Mouse (Mus musculus) telencephalon, adult 2 months (tissue): ENCODE measurements around the gene Cnnm3.

Experiments used
- DNase-seq: peaks from one replicate; pipeline ENCODE4 v3.0.0-alpha.2; 2011; ENCODE audit warnings: low read depth, low spot score

Cnnm3 gene

GRCm38 (mm10) chr1:36556553-36557456 is 45.1 kb downstream of the Cnnm3 start:
- peak; percentile 70 for DNase-seq

DNA sequence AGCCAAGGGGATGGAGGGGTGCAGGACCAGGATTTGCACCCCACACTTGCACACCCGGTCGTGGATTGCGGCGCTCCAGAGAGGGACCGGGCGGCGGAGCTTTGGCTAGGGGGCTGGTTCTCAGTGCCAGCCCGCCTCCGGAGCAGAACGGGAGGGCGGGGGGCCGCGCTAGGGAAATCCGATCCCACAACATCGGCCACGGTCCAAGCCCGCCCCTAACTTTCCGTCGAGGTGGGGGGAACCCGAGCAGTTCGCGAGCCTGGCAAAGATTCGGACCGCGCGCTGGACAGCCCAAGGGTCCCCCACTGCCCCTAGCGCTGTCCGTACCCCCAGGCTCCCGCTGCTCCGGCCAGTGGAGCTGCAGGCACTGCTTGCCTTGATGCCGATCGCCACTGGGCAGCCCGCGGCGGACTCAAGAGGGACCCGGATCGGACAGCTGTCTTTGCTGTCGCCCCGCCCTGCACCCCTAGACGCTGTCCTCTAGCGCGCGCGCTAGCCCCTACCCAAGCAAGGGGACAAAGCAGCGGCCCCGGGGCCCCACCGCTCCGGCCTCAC is 45.9 kb downstream of the Cnnm3 start:
- DNase-seq, result no peak

DNA sequence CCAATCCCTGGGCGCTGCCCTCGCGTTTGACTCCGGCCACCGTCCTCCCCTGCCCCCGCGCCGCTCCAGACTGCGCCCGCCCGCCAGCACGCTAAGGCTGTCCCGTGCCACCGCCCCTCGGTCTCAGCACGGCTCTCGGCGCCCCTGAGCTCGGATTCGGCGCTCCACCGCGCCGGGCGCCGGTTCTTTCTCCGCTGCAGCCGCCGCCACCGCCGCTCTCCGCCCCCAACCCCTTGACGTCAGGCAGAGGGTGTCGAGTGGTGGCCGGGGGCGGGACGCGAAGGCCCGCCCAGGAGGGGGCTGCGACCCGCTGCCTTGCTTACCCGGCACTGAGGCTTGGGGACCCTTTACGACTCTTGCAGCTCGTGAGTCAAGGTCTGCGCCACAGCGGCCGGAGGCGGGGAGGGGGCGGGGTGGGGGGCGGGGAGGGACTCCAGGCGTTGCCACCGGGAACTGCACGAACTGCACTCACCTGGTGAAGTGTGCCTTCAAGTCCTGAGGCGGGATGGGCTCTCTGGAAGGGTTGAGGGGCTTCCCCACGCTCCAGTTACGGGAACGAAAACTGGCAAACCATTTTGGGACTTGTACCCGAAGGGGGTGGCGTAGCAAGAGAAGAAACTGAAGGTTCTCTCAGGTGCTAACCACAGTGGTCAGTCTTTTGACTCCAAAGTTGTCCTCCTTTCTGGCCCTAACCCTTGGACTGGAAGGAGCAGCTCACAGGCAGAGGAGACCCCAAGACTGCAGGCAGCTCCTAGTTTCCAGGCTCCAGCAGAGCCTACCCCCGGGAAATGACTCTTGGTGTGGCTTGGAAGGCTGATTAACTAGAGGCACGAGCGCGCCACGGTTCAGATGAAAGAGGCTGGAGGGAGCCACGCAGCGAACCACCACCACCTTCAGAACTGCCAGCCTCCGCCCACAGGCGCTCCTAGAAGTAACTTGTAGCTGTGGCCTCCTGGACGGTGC is 46.6 kb downstream of the Cnnm3 start, which contains the start of gene Sema4c:
TSS of gene Sema4c (minus strand) at position 319 of the 963 bp plus-strand sequence.
- DNase-seq, result no peak

- DNase-seq, result no peak
These were observed 47.6 kb downstream of the Cnnm3 start for GRCm38 (mm10) chr1:36559256-36559655.

DNA sequence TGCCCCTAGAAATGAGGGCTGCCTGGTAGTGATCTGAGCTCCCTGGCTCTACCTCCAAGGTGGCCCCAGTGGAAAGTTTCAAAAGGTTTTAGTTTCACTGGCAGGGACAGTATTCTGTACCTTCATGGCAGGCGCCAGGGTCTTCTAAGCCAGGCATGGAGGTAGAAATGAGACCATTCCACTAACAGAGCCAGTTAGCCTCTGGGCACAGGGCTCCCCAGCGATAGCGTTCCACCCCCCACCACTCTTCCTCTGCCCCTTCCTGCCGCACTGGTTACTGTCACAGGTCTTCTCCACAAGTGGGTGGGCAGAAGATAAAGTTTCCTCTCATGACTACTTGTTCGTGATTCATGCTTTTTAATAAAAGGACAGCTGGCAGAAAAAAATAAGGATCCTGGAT is 48.2 kb downstream of the Cnnm3 start:
- no peak for DNase-seq

GRCm38 (mm10) chr1:36560903-36561302 is 49.2 kb downstream of the Cnnm3 start:
- no peak for DNase-seq

- no peak for DNase-seq
These were observed 50.7 kb downstream of the Cnnm3 start for GRCm38 (mm10) chr1:36562388-36562787.

DNA sequence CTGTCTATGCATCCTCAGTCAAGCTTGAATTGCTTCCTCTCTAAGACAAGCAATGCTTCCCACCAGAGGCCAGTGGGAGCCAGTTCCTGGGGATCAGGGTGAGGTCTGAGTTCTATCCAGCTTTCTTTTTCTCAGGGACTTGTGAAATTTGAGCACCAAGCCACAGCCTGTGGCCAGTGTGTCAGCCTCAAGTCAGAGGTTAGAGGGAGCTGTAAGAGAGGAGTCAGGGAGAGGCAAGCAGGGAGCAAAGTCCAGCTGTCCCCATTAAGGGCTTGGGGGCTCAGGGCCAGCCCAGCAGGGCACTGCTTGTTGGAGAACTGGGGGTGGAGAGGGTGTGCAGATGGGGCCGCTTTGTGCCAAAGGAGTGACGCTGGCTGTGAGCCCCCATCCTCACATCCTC is 51.5 kb downstream of the Cnnm3 start:
- no peak for DNase-seq

DNA sequence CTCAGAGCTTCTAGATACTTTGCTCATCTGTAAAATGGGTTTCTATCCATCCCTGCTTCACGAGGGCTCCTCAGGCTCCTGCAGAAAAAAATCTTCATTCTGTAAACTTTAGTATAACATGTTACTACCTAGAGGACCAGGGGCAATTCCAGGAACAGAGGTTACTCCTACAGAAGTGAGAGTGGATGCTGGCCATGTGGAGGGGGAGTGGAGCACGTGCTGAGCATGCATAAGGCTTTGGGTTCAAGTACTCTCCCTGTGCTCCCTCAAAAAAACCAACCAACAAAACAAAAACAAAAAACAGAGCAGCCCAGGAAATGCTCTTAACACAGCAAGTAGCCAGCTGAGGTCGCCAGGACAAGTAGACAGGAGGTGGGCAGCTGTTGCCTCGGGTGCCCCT is 52.0 kb downstream of the Cnnm3 start:
- DNase-seq, result no peak

DNA sequence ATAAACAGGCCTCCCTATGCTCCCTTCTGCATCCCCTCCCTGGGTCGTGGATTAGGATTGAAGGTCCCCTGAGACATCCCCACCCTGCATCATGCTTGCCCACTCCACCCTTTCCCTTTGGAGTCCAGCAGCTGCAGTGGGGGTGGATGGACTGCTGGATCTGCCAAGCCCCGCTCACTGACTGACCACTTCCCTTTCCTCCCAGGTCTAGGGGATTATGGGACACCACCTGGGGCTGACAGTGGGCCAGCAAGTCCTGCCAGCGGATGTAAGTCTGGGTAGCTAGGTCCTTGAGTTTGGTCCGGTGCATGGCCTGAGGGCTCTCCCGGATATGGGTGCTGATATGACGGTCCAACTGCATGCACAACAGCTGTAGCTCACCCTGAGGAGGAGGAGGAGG is 52.4 kb downstream of the Cnnm3 start:
- no peak for DNase-seq

GRCm38 (mm10) chr1:36566425-36566824 is 54.8 kb downstream of the Cnnm3 start:
- no peak for DNase-seq

DNA sequence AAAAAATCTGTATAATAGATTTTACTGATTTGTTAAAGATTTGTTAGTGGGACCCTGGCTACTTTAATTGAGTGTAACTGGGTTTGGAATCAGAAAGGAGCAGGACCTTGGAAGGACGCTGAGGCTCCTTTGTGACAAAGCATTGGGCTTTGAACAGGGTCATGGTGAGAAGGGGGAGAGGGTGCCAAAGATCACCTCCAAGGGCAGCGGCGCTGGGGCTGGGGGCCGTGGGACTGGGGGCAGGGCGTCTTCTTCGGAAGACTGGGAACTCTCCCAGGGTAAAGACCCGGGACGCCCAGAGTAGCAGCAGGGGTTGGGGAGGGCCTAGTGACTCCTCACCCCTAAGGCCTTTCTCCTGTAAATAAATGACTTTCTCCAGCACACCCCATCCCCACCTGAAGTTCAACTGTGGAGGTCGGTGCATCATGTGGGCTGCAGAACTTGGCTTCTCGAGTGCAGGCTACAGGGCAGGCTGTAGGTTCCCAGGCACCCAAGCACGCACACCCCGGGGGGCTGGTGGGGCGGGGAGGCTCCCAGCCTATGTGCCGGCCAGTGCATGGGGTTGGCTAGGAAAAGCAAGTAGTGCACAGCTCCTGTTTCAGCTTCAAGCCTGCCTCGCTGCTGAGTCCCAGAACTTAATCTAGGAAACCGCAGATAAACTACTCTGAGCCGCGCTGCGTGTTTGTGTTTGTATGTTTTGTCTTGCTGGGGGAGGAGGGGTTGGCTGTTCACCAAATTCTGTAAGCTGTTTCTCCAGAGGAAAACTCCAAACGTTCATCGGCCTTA is 56.3 kb downstream of the Cnnm3 start:
- DNase-seq, result no peak

DNA sequence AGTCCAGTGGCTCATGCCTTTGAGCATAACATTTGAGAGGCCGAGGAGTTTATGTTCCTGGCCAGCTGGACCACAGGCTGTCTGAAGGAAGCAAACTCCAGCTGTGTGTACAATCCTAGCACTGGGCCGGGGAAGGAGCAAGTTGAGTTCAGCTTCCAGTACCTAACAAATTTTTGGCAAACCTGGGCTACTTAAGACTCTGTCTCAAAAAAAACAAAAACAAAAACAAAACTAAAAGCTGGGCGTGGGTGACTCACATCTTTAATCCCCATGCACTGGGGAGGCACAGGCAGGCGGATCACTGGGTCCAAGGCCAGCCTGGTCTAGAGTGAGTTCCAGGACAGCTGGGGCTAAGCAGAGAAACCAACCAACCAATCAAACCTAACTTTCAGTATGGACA is 57.1 kb downstream of the Cnnm3 start:
- DNase-seq, result no peak

- DNase-seq, result no peak
These were observed 58.1 kb downstream of the Cnnm3 start for GRCm38 (mm10) chr1:36569694-36570276.

- DNase-seq, result no peak
These were observed 58.7 kb downstream of the Cnnm3 start for GRCm38 (mm10) chr1:36570320-36570719.

- DNase-seq, result no peak
These were observed 60.0 kb downstream of the Cnnm3 start for GRCm38 (mm10) chr1:36571627-36572026.

- DNase-seq, result no peak
These were observed 60.6 kb downstream of the Cnnm3 start for GRCm38 (mm10) chr1:36572140-36572700.

DNA sequence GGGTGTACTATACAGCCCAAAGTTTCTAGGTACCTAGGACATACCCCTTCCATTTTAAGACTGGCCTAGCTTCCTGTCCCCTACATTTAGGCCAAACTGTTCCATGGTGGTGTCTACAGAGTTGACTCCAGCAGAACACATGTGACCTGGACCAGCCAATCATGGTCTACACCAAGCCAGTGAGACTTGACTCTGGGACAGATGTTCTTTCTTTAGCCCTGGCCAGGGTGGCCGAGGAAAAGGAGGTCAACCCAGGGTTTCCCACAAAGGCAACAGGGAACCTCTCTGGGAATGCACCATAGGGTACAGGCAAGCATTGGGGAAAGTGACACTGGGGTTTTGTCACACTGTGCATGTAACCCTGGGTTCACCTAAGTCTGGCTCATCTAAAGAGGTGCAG is 61.0 kb downstream of the Cnnm3 start:
- no peak for DNase-seq

DNA sequence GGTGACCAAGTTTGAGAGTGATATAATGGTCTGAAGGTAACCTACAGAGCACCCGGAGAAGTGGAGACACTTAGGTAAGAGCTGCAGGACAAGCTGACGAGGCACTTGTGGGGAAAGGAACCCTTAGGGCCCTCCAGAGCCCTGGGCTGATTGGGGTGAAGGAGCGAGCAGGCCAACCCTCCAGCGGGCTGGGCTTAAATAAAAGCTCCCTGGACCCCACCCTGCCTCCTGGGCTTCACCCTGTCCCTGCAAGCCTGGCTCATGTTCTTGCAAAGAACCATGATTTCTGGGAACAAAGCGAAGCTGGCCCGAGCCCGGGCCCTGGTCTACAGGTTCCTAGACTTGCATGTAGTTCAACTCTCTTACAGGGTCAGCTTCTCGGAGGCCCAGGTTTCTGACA is 61.9 kb downstream of the Cnnm3 start:
- DNase-seq, result no peak

DNA sequence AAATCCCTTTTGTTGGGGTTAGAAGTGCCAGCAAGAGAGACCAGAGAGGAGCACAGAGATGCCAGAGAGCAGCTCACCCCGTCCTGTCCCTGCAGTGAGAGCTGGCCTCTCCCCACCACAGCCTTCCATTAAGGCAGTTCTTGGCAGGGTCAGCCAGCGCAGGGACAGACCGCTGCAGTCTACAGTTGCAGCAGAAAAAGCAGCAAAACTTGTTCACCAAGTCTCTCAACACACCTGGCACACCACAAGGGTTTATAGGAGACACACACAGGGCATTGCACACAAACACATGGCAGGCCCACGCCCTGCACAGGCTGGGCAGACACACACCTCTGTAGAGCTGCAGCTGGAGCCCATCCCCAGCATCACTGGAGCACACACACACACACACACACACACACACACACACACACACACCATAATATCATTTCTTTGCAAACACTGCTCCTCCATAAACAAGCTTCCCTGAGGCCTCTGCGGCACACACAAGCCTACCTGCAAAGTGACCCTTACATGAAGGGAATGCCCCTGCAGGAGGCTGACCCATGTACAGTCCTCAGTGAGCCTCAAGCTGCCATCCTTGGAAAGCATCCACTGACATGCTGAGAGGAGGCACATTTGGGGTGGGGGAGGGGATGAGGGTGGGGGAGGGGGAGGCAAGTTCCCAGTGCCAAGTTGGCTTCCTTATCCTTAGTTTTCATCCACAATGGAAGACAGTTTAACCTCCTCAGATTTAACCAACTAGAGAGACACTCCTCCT is 62.7 kb downstream of the Cnnm3 start:
- no peak for DNase-seq
